Mouse (Mus musculus) forebrain, embryonic 11.5 days (tissue): ENCODE measurements around the gene Coq9. TPM values are rescaled to one million over a fixed set of nuclear protein-coding genes. Genes with fewer than 3 reads are reported as not detected.

Experiments used
- ATAC-seq: fragments of 200-750 bp; cut with Nextera tagmentation; replicated peaks from 2 replicates; pipeline ENCODE4 v1.8.0; 2017; ENCODE audit warnings: moderate TSS enrichment; ENCODE audit not compliant: low FRiP score
- DNase-seq: peaks from one replicate; pipeline ENCODE4 v3.0.0-alpha.2; 2017; ENCODE audit warnings: low spot score
- H3K27ac ChIP-seq: fragments of 300-500 bp; sonication (generic); 2 replicates; pipeline ENCODE4 v1.5.1; 2014; ENCODE audit warnings: low read depth, low read length
- H3K27me3 ChIP-seq: fragments of 300-500 bp; sonication (generic); 2 replicates; pipeline ENCODE4 v1.6.1; 2014; ENCODE audit warnings: mild to moderate bottlenecking, low read length, mixed read lengths; ENCODE audit not compliant: control insufficient read depth, insufficient read depth
- H3K36me3 ChIP-seq: fragments of 300-500 bp; sonication (generic); 2 replicates; pipeline ENCODE4 v1.6.1; 2014; ENCODE audit warnings: mild to moderate bottlenecking, low read length, moderate library complexity, mixed read lengths; ENCODE audit not compliant: control insufficient read depth, insufficient read depth
- H3K4me1 ChIP-seq: fragments of 300-500 bp; sonication (generic); replicated peaks from 2 replicates; pipeline ENCODE4 v1.6.1; 2014; ENCODE audit warnings: low read length, mixed read lengths; ENCODE audit not compliant: control insufficient read depth, insufficient read depth
- H3K4me2 ChIP-seq: fragments of 300-500 bp; sonication (generic); 2 replicates; pipeline ENCODE4 v1.6.1; 2014; ENCODE audit warnings: low read depth, mild to moderate bottlenecking, low read length, moderate library complexity, mixed read lengths; ENCODE audit not compliant: severe bottlenecking
- H3K4me3 ChIP-seq: fragments of 300-500 bp; sonication (generic); 2 replicates; pipeline ENCODE4 v1.5.1; 2014; ENCODE audit warnings: low read depth, low read length
- H3K9ac ChIP-seq: fragments of 300-500 bp; sonication (generic); 2 replicates; pipeline ENCODE4 v1.6.1; 2014; ENCODE audit warnings: low read length
- H3K9me3 ChIP-seq: fragments of 300-500 bp; sonication (generic); 2 replicates; pipeline ENCODE4 v1.6.1; 2016; ENCODE audit warnings: low read length, mixed read lengths; ENCODE audit not compliant: control insufficient read depth
- WGBS: fragments of 180-500 bp; shearing (Covaris S2); extraction: QIAGEN DNeasy Blood & Tissue Kit; methylation state at CpG from one replicate; pipeline ENCODE4 v1.1.7; 2014; 5-methylcytosine and 5-hydroxymethylcytosine counted together
- polyA plus RNA-seq: library from polyadenylated mRNA; unstranded; fragments of >200 nt; fragmentation: Nextera tagmentation; extraction: Ambion mirVana; gene quantifications from 2 replicates; pipeline ENCODE4 v1.2.1, GENCODE M21; 2014

The Coq9 gene
- polyA plus RNA-seq, 1 experiment from 2014 or later: 53.7 TPM

- H3K27me3 ChIP-seq: no peaks in the 10 kb centered on the region
- no peaks in the 10 kb centered on the region for H3K36me3 ChIP-seq
- no peak overlapping the region for H3K27ac ChIP-seq
- no peak overlapping the region for H3K4me2 ChIP-seq
- peaks cover 3% of the 10 kb centered on the region; the same call in 1 of the 2 replicates for H3K4me1 ChIP-seq
- no peak overlapping the region for H3K9ac ChIP-seq
- no peak overlapping the region for H3K4me3 ChIP-seq
- H3K9me3 ChIP-seq: no peaks in the 10 kb centered on the region
- DNase-seq: no peak
- WGBS: 0% methylated on average over 1 of the region's 1 CpGs
- no peak for ATAC-seq
Measured at GRCm38 (mm10) chr8:94814556-94814955, 23.6 kb upstream of the Coq9 start.

- no peaks in the 10 kb centered on the region for H3K27me3 ChIP-seq
- WGBS: 96% methylated on average over 11 of the region's 11 CpGs
- no peaks in the 10 kb centered on the region for H3K9me3 ChIP-seq
- DNase-seq (no peak), ATAC-seq (no peak)
- H3K4me3 ChIP-seq: no peak overlapping the region
- H3K4me1 ChIP-seq: no peaks in the 10 kb centered on the region
- H3K9ac ChIP-seq: no peak overlapping the region
- H3K4me2 ChIP-seq: no peak overlapping the region
- no peak overlapping the region for H3K27ac ChIP-seq
- peaks cover under 1% of the 10 kb centered on the region; the same call in 1 of the 2 replicates for H3K36me3 ChIP-seq
Measured at GRCm38 (mm10) chr8:94817933-94818332, 20.2 kb upstream of the Coq9 start.

GRCm38 (mm10) chr8:94819671-94820179, 18.4 kb upstream of the Coq9 start:
- DNase-seq (no peak), ATAC-seq (no peak)
- Histone ChIP-seq H3K27ac (no peak overlapping the region), H3K4me1 (no peaks in the 10 kb centered on the region), H3K27me3 (no peaks in the 10 kb centered on the region), H3K9me3 (no peaks in the 10 kb centered on the region), H3K9ac (no peak overlapping the region), H3K36me3 (peaks cover 4% of the 10 kb centered on the region), H3K4me2 (no peak overlapping the region), H3K4me3 (no peak overlapping the region)
- WGBS: 86% methylated on average over 6 of the region's 6 CpGs

- no peak overlapping the region for H3K9ac ChIP-seq
- DNase-seq (no peak), ATAC-seq (no peak)
- no peaks in the 10 kb centered on the region for H3K4me1 ChIP-seq
- no peaks in the 10 kb centered on the region for H3K9me3 ChIP-seq
- peaks cover 4% of the 10 kb centered on the region for H3K36me3 ChIP-seq
- H3K27me3 ChIP-seq: no peaks in the 10 kb centered on the region
- H3K27ac ChIP-seq: no peak overlapping the region
- no peak overlapping the region for H3K4me3 ChIP-seq
- H3K4me2 ChIP-seq: no peak overlapping the region
- 88% methylated on average over 7 of the region's 7 CpGs for WGBS
Measured at GRCm38 (mm10) chr8:94820553-94820952, 17.6 kb upstream of the Coq9 start.

GRCm38 (mm10) chr8:94821381-94821780, 16.7 kb upstream of the Coq9 start:
- Histone ChIP-seq H3K9me3 (no peaks in the 10 kb centered on the region), H3K9ac (no peak overlapping the region), H3K4me2 (no peak overlapping the region), H3K27me3 (no peaks in the 10 kb centered on the region), H3K36me3 (peaks cover 4% of the 10 kb centered on the region), H3K4me1 (no peaks in the 10 kb centered on the region), H3K27ac (no peak overlapping the region), H3K4me3 (no peak overlapping the region)
- no peak for ATAC-seq
- WGBS: 76% methylated on average over 2 of the region's 2 CpGs
- DNase-seq: no peak

GRCm38 (mm10) chr8:94822637-94823560, 15.2 kb upstream of the Coq9 start:
- peak; percentile 79 for DNase-seq
- H3K27me3 ChIP-seq: no peaks in the 10 kb centered on the region

GRCm38 (mm10) chr8:94825170-94825569, 13.0 kb upstream of the Coq9 start:
- Histone ChIP-seq H3K4me2 (no peak overlapping the region), H3K27ac (no peak overlapping the region), H3K9ac (no peak overlapping the region), H3K36me3 (peaks cover 5% of the 10 kb centered on the region), H3K9me3 (no peaks in the 10 kb centered on the region), H3K4me3 (no peak overlapping the region), H3K27me3 (no peaks in the 10 kb centered on the region), H3K4me1 (no peaks in the 10 kb centered on the region)
- 85% methylated on average over 6 of the region's 6 CpGs for WGBS
- DNase-seq: no peak
- ATAC-seq: no peak

More at GRCm38 (mm10) chr8:94822637-94823560, 15.2 kb upstream of the Coq9 start:
- Histone ChIP-seq H3K4me3 (no peak overlapping the region), H3K9ac (no peak overlapping the region), H3K27ac (no peak overlapping the region), H3K4me2 (no peak overlapping the region), H3K4me1 (no peaks in the 10 kb centered on the region), H3K9me3 (no peaks in the 10 kb centered on the region), H3K36me3 (peaks cover 4% of the 10 kb centered on the region)
- WGBS: 77% methylated on average over 23 of the region's 23 CpGs
- ATAC-seq: no peak; the same call in 1 of the 2 replicates

GRCm38 (mm10) chr8:94826210-94826609, 11.9 kb upstream of the Coq9 start:
- no peak for ATAC-seq
- 89% methylated on average over 5 of the region's 5 CpGs for WGBS
- H3K36me3 ChIP-seq: peaks cover 12% of the 10 kb centered on the region

More at GRCm38 (mm10) chr8:94826210-94826609, 11.9 kb upstream of the Coq9 start:
- H3K27ac ChIP-seq: no peak overlapping the region
- no peak for DNase-seq
- H3K4me2 ChIP-seq: no peak overlapping the region
- no peaks in the 10 kb centered on the region for H3K9me3 ChIP-seq
- H3K27me3 ChIP-seq: no peaks in the 10 kb centered on the region
- H3K9ac ChIP-seq: no peak overlapping the region
- no peak overlapping the region for H3K4me3 ChIP-seq
- no peaks in the 10 kb centered on the region for H3K4me1 ChIP-seq
